Mouse (Mus musculus) C2C12 (cell line): ENCODE data around the gene Taf6. TPM values are rescaled to one million over a fixed set of nuclear protein-coding genes. Genes with fewer than 3 reads are reported as not detected.
A peak's percentile ranks its signal among the peaks of the same experiment; 100 is the strongest.

Experiments used
- H3K27me3 ChIP-seq: one replicate; pipeline ENCODE4 v1.6.1; 2011; ENCODE audit not compliant: control insufficient read depth, insufficient read depth, insufficient read length
- H3K36me3 ChIP-seq: one replicate; pipeline ENCODE4 v1.6.1; 2011; ENCODE audit not compliant: control insufficient read depth, insufficient read depth
- H3K4me3 ChIP-seq: one replicate; pipeline ENCODE4 v1.5.1; 2011; ENCODE audit warnings: mild to moderate bottlenecking, control low read depth; ENCODE audit not compliant: poor library complexity, insufficient read depth, severe bottlenecking
- H3K79me2 ChIP-seq: one replicate; pipeline ENCODE4 v1.6.1; 2011; ENCODE audit not compliant: control insufficient read depth, insufficient read depth
- H3K79me3 ChIP-seq: one replicate; pipeline ENCODE4 v1.6.1; 2011; ENCODE audit warnings: low read depth, control low read depth
- H3ac ChIP-seq: one replicate; pipeline ENCODE3; 2011; ENCODE audit warnings: low read depth; ENCODE audit not compliant: control insufficient read depth, insufficient read length
- CEBPB ChIP-seq: IDR thresholded peaks from one replicate; pipeline ENCODE4 v1.6.1; 2011; ENCODE audit warnings: low read depth, mild to moderate bottlenecking, control low read depth, moderate library complexity
- CTCF ChIP-seq: IDR thresholded peaks from one replicate; pipeline ENCODE4 v1.5.1; 2011; ENCODE audit not compliant: control insufficient read depth, insufficient read depth, insufficient read length
- FOSL1 ChIP-seq: IDR thresholded peaks from one replicate; pipeline ENCODE4 v1.8.0; 2011; ENCODE audit warnings: mild to moderate bottlenecking, low read length; ENCODE audit not compliant: poor library complexity, insufficient read depth, severe bottlenecking
- MAX ChIP-seq: IDR thresholded peaks from one replicate; pipeline ENCODE4 v1.6.1; 2011; ENCODE audit warnings: mild to moderate bottlenecking, control low read depth
- MYOD1 ChIP-seq: IDR thresholded peaks from one replicate; pipeline ENCODE4 v1.6.1; 2011; ENCODE audit warnings: low read depth; ENCODE audit not compliant: control insufficient read depth, insufficient read length
- MYOG ChIP-seq: IDR thresholded peaks from one replicate; pipeline ENCODE4 v1.6.1; 2011; ENCODE audit not compliant: control insufficient read depth, insufficient read length; ENCODE audit errors: extremely low read depth
- USF1 ChIP-seq: IDR thresholded peaks from one replicate; pipeline ENCODE4 v1.6.1; 2011; ENCODE audit warnings: low read depth, mild to moderate bottlenecking, control low read depth, moderate library complexity
- microRNA-seq: library from miRNA; unstranded; fragments of <30 nt; microRNA quantifications from one replicate; pipeline ENCODE4, GENCODE M21; 2019; ENCODE audit warnings: borderline microRNAs expressed
- polyA plus RNA-seq: library from polyadenylated mRNA; unstranded; fragments of >200 nt; fragmentation: generic; extraction: Trizol; gene quantifications from one replicate; pipeline ENCODE4 v1.2.1, GENCODE M21; 2012; ENCODE audit warnings: missing spikeins

Gene Taf6
- polyA plus RNA-seq, 1 experiment = 58.1 TPM

GRCm38 (mm10) chr5:138155443-138155976 lies 31.7 kb downstream of the Taf6 start, which contains the start of gene Zfp113:
Gene Zfp113 (minus strand): TSS chr5:138155744.
- peaks cover 23% of the 10 kb centered on the region for H3K36me3 ChIP-seq
- H3K27me3 ChIP-seq = no peaks in the 10 kb centered on the region
- peaks cover 18% of the 10 kb centered on the region for H3K79me3 ChIP-seq
- peak within 1 kb of the TSS; percentile 76 for H3ac ChIP-seq
- TF ChIP-seq MYOD1 = no peak
- TF ChIP-seq CTCF = peak; percentile 70
- peak within 1 kb of the TSS; percentile 74 for H3K4me3 ChIP-seq
- peaks cover 18% of the 10 kb centered on the region for H3K79me2 ChIP-seq

- H3K79me3 ChIP-seq = peaks cover 18% of the 10 kb centered on the region
- no peaks in the 10 kb centered on the region for H3K27me3 ChIP-seq
- TF ChIP-seq MAX = no peak
- TF ChIP-seq FOSL1 = no peak
- no peak for TF ChIP-seq MYOG
- no peak for TF ChIP-seq USF1
- no peak for TF ChIP-seq CTCF
- TF ChIP-seq MYOD1 = no peak
- no peak for TF ChIP-seq CEBPB
- peaks cover 18% of the 10 kb centered on the region for H3K79me2 ChIP-seq
- H3K36me3 ChIP-seq = peaks cover 27% of the 10 kb centered on the region
- peak overlapping the region; percentile 74 for H3K4me3 ChIP-seq
- no peak overlapping the region for H3ac ChIP-seq
Measured at GRCm38 (mm10) chr5:138154390-138154789, 32.9 kb downstream of the Taf6 start.

DNA sequence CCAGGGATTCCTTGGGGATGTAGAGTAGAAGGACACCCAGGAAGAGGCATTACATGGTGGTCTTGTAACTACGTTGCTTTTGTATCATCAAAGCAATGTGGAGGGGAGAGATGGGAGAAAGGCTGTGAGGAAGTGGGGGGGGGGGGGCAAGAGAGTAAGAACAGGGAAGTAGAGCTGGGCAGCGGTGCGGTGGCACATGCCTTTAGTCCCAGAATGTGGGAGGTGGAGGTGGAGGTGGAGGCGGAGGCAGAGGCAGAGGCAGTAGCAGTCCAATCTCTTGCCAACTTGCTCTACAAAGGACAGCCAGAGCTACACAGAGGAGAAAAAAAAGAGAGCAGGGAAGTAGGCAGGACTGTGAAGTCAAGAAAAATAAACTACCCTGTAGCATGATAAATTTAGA lies 48.7 kb downstream of the Taf6 start:
- Histone ChIP-seq H3K79me2 (no peaks in the 10 kb centered on the region), H3ac (no peak overlapping the region), H3K4me3 (no peak overlapping the region), H3K27me3 (no peaks in the 10 kb centered on the region), H3K36me3 (peaks cover 6% of the 10 kb centered on the region), H3K79me3 (no peaks in the 10 kb centered on the region)
- TF ChIP-seq USF1 (no peak), MAX (no peak), MYOD1 (no peak), MYOG (no peak), CEBPB (no peak), FOSL1 (no peak), CTCF (no peak)

DNA sequence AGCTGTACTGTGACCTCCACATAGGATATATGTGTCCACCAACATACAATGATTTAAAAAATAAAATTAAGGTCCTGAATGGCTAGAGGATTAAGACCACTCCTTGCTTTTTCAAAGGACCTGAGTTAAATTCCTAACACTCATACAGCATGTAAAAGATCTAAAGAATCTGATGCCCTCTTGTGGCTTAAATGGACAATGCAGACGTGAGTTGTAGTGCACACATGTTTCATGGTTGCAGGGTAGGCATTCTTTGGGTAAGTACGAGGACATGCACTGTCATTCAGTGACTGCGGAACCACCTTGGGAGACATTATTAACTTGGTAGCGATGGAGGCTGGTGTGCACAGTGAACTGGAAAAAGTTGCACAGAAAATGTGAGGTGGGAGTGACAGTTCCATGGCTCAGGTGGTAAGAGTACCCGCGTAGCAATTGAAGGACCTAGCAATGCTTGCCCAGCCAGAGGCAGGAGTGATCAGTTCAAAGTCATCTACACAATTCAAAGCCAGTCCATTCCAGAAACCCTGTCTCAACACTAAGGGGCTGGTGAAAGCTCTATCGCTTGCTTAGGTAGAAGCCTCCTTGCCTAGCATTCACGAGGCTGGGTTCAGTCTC lies 49.2 kb downstream of the Taf6 start:
- H3K79me3 ChIP-seq = no peaks in the 10 kb centered on the region
- no peaks in the 10 kb centered on the region for H3K27me3 ChIP-seq
- H3K79me2 ChIP-seq = no peaks in the 10 kb centered on the region
- H3K36me3 ChIP-seq = peaks cover 11% of the 10 kb centered on the region
- no peak overlapping the region for H3ac ChIP-seq
- no peak for TF ChIP-seq MYOG
- no peak for TF ChIP-seq MAX
- no peak for TF ChIP-seq FOSL1
- TF ChIP-seq USF1 = no peak
- TF ChIP-seq MYOD1 = no peak
- no peak overlapping the region for H3K4me3 ChIP-seq

DNA sequence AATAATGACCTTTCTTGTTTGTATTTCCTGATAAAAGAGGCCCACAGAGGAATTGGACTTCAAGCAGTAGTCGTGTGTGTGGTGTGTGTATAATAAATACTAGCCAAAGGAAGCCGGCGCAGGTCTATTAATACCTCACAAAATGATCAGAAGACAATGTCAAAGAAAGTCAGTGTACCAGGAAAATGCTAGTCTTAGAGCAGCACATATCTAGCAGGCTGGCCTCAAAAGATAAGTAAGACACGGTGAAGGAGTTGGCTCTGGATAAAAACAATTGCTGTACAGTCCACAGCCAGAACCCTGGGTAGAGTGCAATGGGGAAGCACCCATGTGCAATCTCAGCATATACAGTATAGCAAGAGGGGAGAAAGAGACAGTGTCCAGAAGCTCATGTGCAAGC lies 50.0 kb downstream of the Taf6 start:
- no peak overlapping the region for H3K4me3 ChIP-seq
- no peaks in the 10 kb centered on the region for H3K79me2 ChIP-seq
- H3K79me3 ChIP-seq = no peaks in the 10 kb centered on the region
- no peak overlapping the region for H3ac ChIP-seq
- no peaks in the 10 kb centered on the region for H3K27me3 ChIP-seq
- peaks cover 15% of the 10 kb centered on the region for H3K36me3 ChIP-seq
- no peak for TF ChIP-seq USF1
- no peak for TF ChIP-seq MYOD1
- TF ChIP-seq MAX = no peak
- TF ChIP-seq CEBPB = no peak
- TF ChIP-seq FOSL1 = no peak
- no peak for TF ChIP-seq CTCF
- TF ChIP-seq MYOG = no peak

DNA sequence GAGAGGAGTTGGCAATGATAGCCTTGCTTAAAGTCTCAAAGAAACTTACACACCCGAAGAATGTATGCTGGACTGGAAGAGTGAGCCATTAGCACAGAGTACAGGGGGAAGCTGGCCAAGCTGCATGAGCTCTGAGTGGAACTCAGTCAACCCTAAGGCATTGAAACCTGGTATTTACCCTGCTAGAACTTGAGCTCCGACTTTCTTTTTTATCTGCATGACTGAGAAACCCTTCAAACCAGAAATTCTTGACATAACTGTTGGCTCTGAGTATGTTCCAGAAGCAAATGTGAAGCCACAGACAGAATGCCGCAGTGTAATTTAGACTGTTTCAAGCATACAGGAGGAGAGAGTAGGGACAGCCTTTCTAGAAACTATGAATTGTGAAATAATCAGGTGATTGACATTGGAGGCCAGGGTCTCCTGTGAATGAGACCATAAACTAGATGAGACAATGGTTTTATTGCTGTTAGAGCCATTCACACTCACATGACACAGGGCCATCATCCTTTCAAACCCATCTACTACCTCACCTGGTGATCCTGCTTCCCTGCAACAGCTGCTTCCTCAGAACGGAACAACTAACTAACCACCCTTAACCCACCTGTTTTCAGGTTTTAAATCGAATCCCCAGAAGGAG lies 54.7 kb downstream of the Taf6 start:
- H3K79me3 ChIP-seq = no peaks in the 10 kb centered on the region
- H3K79me2 ChIP-seq = no peaks in the 10 kb centered on the region
- TF ChIP-seq MAX (no peak), USF1 (no peak), CTCF (no peak), MYOG (no peak), FOSL1 (no peak), MYOD1 (no peak), CEBPB (no peak)
- H3K36me3 ChIP-seq = peaks cover 36% of the 10 kb centered on the region
- no peaks in the 10 kb centered on the region for H3K27me3 ChIP-seq
- H3ac ChIP-seq = no peak overlapping the region
- no peak overlapping the region for H3K4me3 ChIP-seq

Small RNA genes lying within 50 kb of the gene (microRNA-seq; reads per million reads assigned to microRNA genes)
- gene Mir106b (4,895 reads per million, percentile 93 among the genes with 10 or more reads in this experiment), gene Mir25 (560 reads per million, percentile 84 among the genes with 10 or more reads in this experiment), gene Mir93 (6,017 reads per million, percentile 94 among the genes with 10 or more reads in this experiment)

Other genes with a start within 250 kb of the Taf6 start
- gene Gjc3, start 224.4 kb downstream of the Taf6 start, polyA plus RNA-seq = not detected
- gene Azgp1, start 205.9 kb downstream of the Taf6 start, polyA plus RNA-seq = not detected
- not detected for gene Smok3a, start 166.2 kb downstream of the Taf6 start, polyA plus RNA-seq
- gene Smok3b, start 166.0 kb downstream of the Taf6 start, polyA plus RNA-seq = not detected
- not detected for gene Smok3c, start 134.3 kb downstream of the Taf6 start, polyA plus RNA-seq
- gene Zkscan1, start 102.4 kb downstream of the Taf6 start, polyA plus RNA-seq = 3.7 TPM
- gene Zscan21, start 70.5 kb downstream of the Taf6 start, polyA plus RNA-seq = 8.5 TPM
- gene Zfp113, start 31.7 kb downstream of the Taf6 start, polyA plus RNA-seq = 1.9 TPM
- 182 TPM for gene Cops6, start 26.4 kb downstream of the Taf6 start, polyA plus RNA-seq
- 11.2 TPM for gene Ap4m1, start 15.4 kb downstream of the Taf6 start, polyA plus RNA-seq
- 208 TPM for gene Mcm7, start 15.0 kb downstream of the Taf6 start, polyA plus RNA-seq
- gene Cnpy4, start within 50 bp of the Taf6 start, polyA plus RNA-seq = 23.0 TPM
- gene Mblac1, start 6.9 kb upstream of the Taf6 start, polyA plus RNA-seq = 2.5 TPM
- gene Nxpe5, start 38.4 kb upstream of the Taf6 start, polyA plus RNA-seq = not detected
- 72.8 TPM for gene Lamtor4, start 68.0 kb upstream of the Taf6 start, polyA plus RNA-seq
- 6.8 TPM for gene BC037034, start 76.6 kb upstream of the Taf6 start, polyA plus RNA-seq
- gene Gal3st4, start 85.4 kb upstream of the Taf6 start, polyA plus RNA-seq = 0.08 TPM
- not detected for gene Gm43720, start 92.5 kb upstream of the Taf6 start, polyA plus RNA-seq
- gene Gpc2, start 92.6 kb upstream of the Taf6 start, polyA plus RNA-seq = 0.60 TPM
- gene Stag3, start 92.8 kb upstream of the Taf6 start, polyA plus RNA-seq = 0.05 TPM
- gene Pvrig, start 154.5 kb upstream of the Taf6 start, polyA plus RNA-seq = 0.19 TPM